Mouse (Mus musculus): ENCODE data around the gene Tead1. TPM values are rescaled to one million over a fixed set of nuclear protein-coding genes. Genes with fewer than 3 reads are reported as not detected.

Tead1 gene
- polyA plus RNA-seq, 1 experiment from 2014 or later: 1.7 TPM

- Histone ChIP-seq H3K4me3 (replicated peaks) (no peak overlapping the region), H3K27me3 (no peaks in the 10 kb centered on the region), H3K9ac (no peak overlapping the region), H3K36me3 (no peaks in the 10 kb centered on the region), H3K9me3 (replicated peaks) (no peaks in the 10 kb centered on the region), H3K4me1 (replicated peaks) (no peaks in the 10 kb centered on the region), H3K4me2 (no peak overlapping the region), H3K27ac (no peak overlapping the region)
- 69% methylated on average over 7 of the region's 7 CpGs for WGBS (ENCODE audit: insufficient replicate concordance)
- ATAC-seq (ENCODE audit: low read depth) (no peak), DNase-seq (no peak)
Observed at GRCm38 (mm10) chr7:112901710-112902109, 222.6 kb downstream of the Tead1 start.

- no peak overlapping the region for H3K27ac ChIP-seq
- H3K9me3 ChIP-seq (replicated peaks): no peaks in the 10 kb centered on the region
- WGBS (ENCODE audit: insufficient replicate concordance): 61% methylated on average over 5 of the region's 5 CpGs
- H3K36me3 ChIP-seq: no peaks in the 10 kb centered on the region
- no peak for ATAC-seq (ENCODE audit: low read depth)
- DNase-seq: no peak
- no peak overlapping the region for H3K9ac ChIP-seq
- no peaks in the 10 kb centered on the region for H3K4me1 ChIP-seq (replicated peaks)
- H3K4me2 ChIP-seq: no peak overlapping the region
- no peaks in the 10 kb centered on the region for H3K27me3 ChIP-seq
- no peak overlapping the region for H3K4me3 ChIP-seq (replicated peaks)
Observed at GRCm38 (mm10) chr7:112906848-112907247, 227.7 kb downstream of the Tead1 start.

- Histone ChIP-seq H3K36me3 (no peaks in the 10 kb centered on the region), H3K27ac (no peak overlapping the region), H3K9me3 (replicated peaks) (no peaks in the 10 kb centered on the region), H3K27me3 (no peaks in the 10 kb centered on the region), H3K9ac (no peak overlapping the region), H3K4me3 (replicated peaks) (no peak overlapping the region), H3K4me1 (replicated peaks) (no peaks in the 10 kb centered on the region), H3K4me2 (no peak overlapping the region)
- no peak for ATAC-seq (ENCODE audit: low read depth)
- no peak for DNase-seq
- 57% methylated on average over 2 of the region's 2 CpGs for WGBS (ENCODE audit: insufficient replicate concordance)
Observed at GRCm38 (mm10) chr7:112907468-112907867, 228.3 kb downstream of the Tead1 start.

GRCm38 (mm10) chr7:112909164-112909563 is 230.0 kb downstream of the Tead1 start:
- Histone ChIP-seq H3K4me3 (replicated peaks) (no peak overlapping the region), H3K27ac (no peak overlapping the region), H3K4me1 (replicated peaks) (no peaks in the 10 kb centered on the region), H3K9me3 (replicated peaks) (no peaks in the 10 kb centered on the region), H3K36me3 (no peaks in the 10 kb centered on the region), H3K9ac (no peak overlapping the region), H3K27me3 (no peaks in the 10 kb centered on the region), H3K4me2 (no peak overlapping the region)
- no peak for ATAC-seq (ENCODE audit: low read depth)
- DNase-seq: no peak
- WGBS (ENCODE audit: insufficient replicate concordance): 68% methylated on average over 10 of the region's 10 CpGs

GRCm38 (mm10) chr7:112912969-112913368 is 233.9 kb downstream of the Tead1 start:
- no peaks in the 10 kb centered on the region for H3K36me3 ChIP-seq
- H3K4me2 ChIP-seq: no peak overlapping the region
- H3K4me3 ChIP-seq (replicated peaks): no peak overlapping the region
- H3K9ac ChIP-seq: no peak overlapping the region
- DNase-seq (no peak), ATAC-seq (ENCODE audit: low read depth) (no peak)
- H3K27ac ChIP-seq: no peak overlapping the region
- 60% methylated on average over 3 of the region's 3 CpGs for whole genome bisulfite sequencing (ENCODE audit: insufficient replicate concordance)
- H3K9me3 ChIP-seq (replicated peaks): no peaks in the 10 kb centered on the region
- no peaks in the 10 kb centered on the region for H3K4me1 ChIP-seq (replicated peaks)
- no peaks in the 10 kb centered on the region for H3K27me3 ChIP-seq

- ATAC-seq (ENCODE audit: low read depth): no peak
- Histone ChIP-seq H3K27ac (no peak overlapping the region), H3K9ac (no peak overlapping the region), H3K9me3 (replicated peaks) (no peaks in the 10 kb centered on the region), H3K4me2 (no peak overlapping the region), H3K4me3 (replicated peaks) (no peak overlapping the region), H3K36me3 (no peaks in the 10 kb centered on the region), H3K27me3 (no peaks in the 10 kb centered on the region), H3K4me1 (replicated peaks) (no peaks in the 10 kb centered on the region)
- WGBS (ENCODE audit: insufficient replicate concordance): 72% methylated on average over 4 of the region's 4 CpGs
- no peak for DNase-seq
Observed at GRCm38 (mm10) chr7:112915571-112915970, 236.5 kb downstream of the Tead1 start.

GRCm38 (mm10) chr7:112917613-112918278 is 238.6 kb downstream of the Tead1 start:
- WGBS (ENCODE audit: insufficient replicate concordance): 38% methylated on average over 10 of the region's 10 CpGs
- H3K27ac ChIP-seq: no peak overlapping the region
- H3K4me1 ChIP-seq (replicated peaks): no peaks in the 10 kb centered on the region
- H3K27me3 ChIP-seq: no peaks in the 10 kb centered on the region
- H3K9me3 ChIP-seq (replicated peaks): no peaks in the 10 kb centered on the region
- no peaks in the 10 kb centered on the region for H3K36me3 ChIP-seq
- H3K4me2 ChIP-seq: no peak overlapping the region
- DNase-seq (no peak), ATAC-seq (ENCODE audit: low read depth) (no peak)
- no peak overlapping the region for H3K4me3 ChIP-seq (replicated peaks)
- H3K9ac ChIP-seq: no peak overlapping the region

GRCm38 (mm10) chr7:112918279-112918991 is 239.3 kb downstream of the Tead1 start:
- 47% methylated on average over 22 of the region's 22 CpGs for WGBS (ENCODE audit: insufficient replicate concordance)
- Histone ChIP-seq H3K4me1 (replicated peaks) (no peaks in the 10 kb centered on the region), H3K27me3 (no peaks in the 10 kb centered on the region), H3K9ac (no peak overlapping the region), H3K36me3 (no peaks in the 10 kb centered on the region), H3K4me2 (no peak overlapping the region), H3K27ac (no peak overlapping the region), H3K4me3 (replicated peaks) (no peak overlapping the region), H3K9me3 (replicated peaks) (no peaks in the 10 kb centered on the region)
- DNase-seq: no peak
- ATAC-seq (ENCODE audit: low read depth): no peak

- Histone ChIP-seq H3K36me3 (no peaks in the 10 kb centered on the region), H3K4me1 (replicated peaks) (no peaks in the 10 kb centered on the region), H3K27me3 (0 out of 2 replicates have a peak, but pooled peaks cover 2% of the 10 kb centered on the region), H3K4me3 (replicated peaks) (no peak overlapping the region), H3K9ac (no peak overlapping the region), H3K27ac (no peak overlapping the region), H3K4me2 (no peak overlapping the region), H3K9me3 (replicated peaks) (no peaks in the 10 kb centered on the region)
- WGBS (ENCODE audit: insufficient replicate concordance): 3% methylated on average over 4 of the region's 4 CpGs
- no peak for ATAC-seq (ENCODE audit: low read depth)
- DNase-seq: no peak
Observed at GRCm38 (mm10) chr7:112919845-112920244, 240.7 kb downstream of the Tead1 start.

GRCm38 (mm10) chr7:112922801-112923200 is 243.7 kb downstream of the Tead1 start:
- 0 out of 2 replicates have a peak, but pooled peaks cover 2% of the 10 kb centered on the region for H3K27me3 ChIP-seq
- H3K36me3 ChIP-seq: no peaks in the 10 kb centered on the region
- H3K4me2 ChIP-seq: no peak overlapping the region
- H3K27ac ChIP-seq: no peak overlapping the region
- no peak for ATAC-seq (ENCODE audit: low read depth)
- no peak overlapping the region for H3K9ac ChIP-seq
- DNase-seq: no peak
- H3K4me3 ChIP-seq (replicated peaks): no peak overlapping the region
- no peaks in the 10 kb centered on the region for H3K9me3 ChIP-seq (replicated peaks)
- no peaks in the 10 kb centered on the region for H3K4me1 ChIP-seq (replicated peaks)
- WGBS (ENCODE audit: insufficient replicate concordance): 49% methylated on average over 4 of the region's 4 CpGs

GRCm38 (mm10) chr7:112923712-112924111 is 244.6 kb downstream of the Tead1 start:
- no peak overlapping the region for H3K4me2 ChIP-seq
- H3K36me3 ChIP-seq: no peaks in the 10 kb centered on the region
- H3K9me3 ChIP-seq (replicated peaks): no peaks in the 10 kb centered on the region
- H3K4me1 ChIP-seq (replicated peaks): no peaks in the 10 kb centered on the region
- ATAC-seq (ENCODE audit: low read depth) (no peak), DNase-seq (no peak)
- no peak overlapping the region for H3K27ac ChIP-seq
- H3K4me3 ChIP-seq (replicated peaks): no peak overlapping the region
- WGBS (ENCODE audit: insufficient replicate concordance): 52% methylated on average over 3 of the region's 3 CpGs
- H3K9ac ChIP-seq: no peak overlapping the region
- 0 out of 2 replicates have a peak, but pooled peaks cover 2% of the 10 kb centered on the region for H3K27me3 ChIP-seq

- Histone ChIP-seq H3K27me3 (no peaks in the 10 kb centered on the region), H3K9ac (no peak overlapping the region), H3K4me1 (replicated peaks) (no peaks in the 10 kb centered on the region), H3K9me3 (replicated peaks) (no peaks in the 10 kb centered on the region), H3K27ac (no peak overlapping the region), H3K36me3 (no peaks in the 10 kb centered on the region), H3K4me3 (replicated peaks) (no peak overlapping the region), H3K4me2 (no peak overlapping the region)
- no peak for ATAC-seq (ENCODE audit: low read depth)
- WGBS (ENCODE audit: insufficient replicate concordance): 51% methylated on average over 7 of the region's 7 CpGs
- DNase-seq: no peak
Observed at GRCm38 (mm10) chr7:112930669-112931068, 251.6 kb downstream of the Tead1 start.

Measured in liver, embryonic 13.5 days (tissue).